Mouse (Mus musculus) leukemia stem cell, adult 10-12 weeks (primary cell): ENCODE data around the gene Zfp637. TPM values are rescaled to one million over a fixed set of nuclear protein-coding genes. Genes with fewer than 3 reads are reported as not detected.

Experiments
- polyA plus RNA-seq: library from polyadenylated mRNA; stranded (reverse); fragments of >175 nt; gene quantifications from 2 replicates; pipeline ENCODE4 v1.2.3, GENCODE M21; 2012; ENCODE audit warnings: low replicate concordance

Zfp637 gene
- polyA plus RNA-seq = 1.7 and 10.4 TPM in 2 replicates

DNA sequence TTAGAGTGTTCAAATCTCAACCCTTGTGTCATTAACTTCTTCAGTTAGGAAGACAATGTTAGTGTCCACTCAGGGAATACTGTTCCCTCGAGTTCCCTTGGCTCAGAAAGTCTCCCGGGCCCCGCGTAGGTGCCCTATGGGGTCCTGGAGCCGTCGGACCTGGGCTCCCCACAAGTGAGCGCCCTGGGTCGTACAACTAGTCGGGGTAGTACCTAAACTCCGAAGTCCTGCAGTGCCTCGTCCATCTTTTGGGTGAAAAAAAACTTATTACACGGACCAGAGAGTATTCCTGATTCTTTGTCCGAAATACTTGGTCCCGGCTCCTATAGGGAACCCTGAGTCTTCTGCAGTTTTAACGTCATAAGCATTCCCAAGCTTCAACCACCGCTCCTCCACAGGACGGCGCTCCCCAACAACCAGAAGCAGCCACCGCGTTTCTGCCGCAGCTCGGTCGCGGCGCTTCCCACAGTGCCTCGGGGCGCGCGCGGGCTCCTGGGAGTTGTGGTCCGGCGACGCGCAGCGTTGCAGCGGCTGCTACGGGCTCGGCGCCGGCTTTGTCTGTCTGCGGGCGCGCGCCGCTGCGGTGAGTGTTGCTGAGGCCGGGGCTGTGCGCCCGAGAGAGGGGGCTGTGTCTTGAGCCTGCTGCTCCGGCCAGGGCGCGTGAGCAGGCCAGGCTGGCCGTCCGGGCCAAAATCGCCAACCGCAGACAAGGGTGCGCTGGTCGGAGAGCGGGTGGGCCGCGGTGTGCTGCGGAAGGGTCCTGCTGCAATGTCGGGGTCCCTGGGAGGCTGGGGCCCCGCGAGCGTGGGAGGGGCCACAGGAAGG, at the start of gene Zfp637:
TSS of gene Zfp637 (plus strand) at position 495 of the 825 bp plus-strand sequence.

DNA sequence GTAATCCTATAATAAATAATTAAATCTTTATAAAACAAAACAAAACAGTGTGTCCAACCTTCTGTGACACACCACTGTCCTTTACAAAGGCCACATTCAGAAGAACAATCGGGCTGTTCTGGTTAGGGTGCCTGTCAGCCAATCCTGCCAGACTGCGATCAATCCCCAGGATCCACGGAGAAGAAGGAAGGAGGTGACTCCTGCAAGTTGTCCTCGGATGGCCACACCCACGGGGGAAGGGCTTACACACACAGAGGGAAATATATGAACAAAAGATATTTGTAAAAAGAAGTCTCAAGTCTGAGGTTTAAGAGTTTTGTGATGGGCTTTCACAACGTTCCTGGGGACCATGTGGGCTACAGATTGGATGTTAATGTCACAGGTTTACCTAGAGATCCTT, 20.9 kb downstream of the Zfp637 start, which contains the start of gene Zfp239:
TSS of gene Zfp239 (plus strand) at position 253 of the 400 bp plus-strand sequence.

Other genes starting within 250 kb of the Zfp637 start
- gene Zfp239, start 20.9 kb downstream of the Zfp637 start, polyA plus RNA-seq = 0.43 and 0.68 TPM in 2 replicates
- 77.0 and 125 TPM in 2 replicates for gene Hnrnpf, start 59.1 kb downstream of the Zfp637 start, polyA plus RNA-seq
- gene Fxyd4, start 96.5 kb downstream of the Zfp637 start, polyA plus RNA-seq = not detected in 2 replicates
- gene Rasgef1a, start 170.3 kb downstream of the Zfp637 start, polyA plus RNA-seq = 0.15 and 0.18 TPM in 2 replicates